Mouse (Mus musculus) embryo, embryonic 9.5 days (tissue): ENCODE results near the gene Commd3.
A peak's percentile ranks its signal among the peaks of the same experiment; 100 is the strongest.

ENCODE experiments used
- DNase-seq: peaks from one replicate; pipeline ENCODE4 v3.0.0-alpha.2; 2017; ENCODE audit errors: extremely low spot score

Commd3 gene

DNA sequence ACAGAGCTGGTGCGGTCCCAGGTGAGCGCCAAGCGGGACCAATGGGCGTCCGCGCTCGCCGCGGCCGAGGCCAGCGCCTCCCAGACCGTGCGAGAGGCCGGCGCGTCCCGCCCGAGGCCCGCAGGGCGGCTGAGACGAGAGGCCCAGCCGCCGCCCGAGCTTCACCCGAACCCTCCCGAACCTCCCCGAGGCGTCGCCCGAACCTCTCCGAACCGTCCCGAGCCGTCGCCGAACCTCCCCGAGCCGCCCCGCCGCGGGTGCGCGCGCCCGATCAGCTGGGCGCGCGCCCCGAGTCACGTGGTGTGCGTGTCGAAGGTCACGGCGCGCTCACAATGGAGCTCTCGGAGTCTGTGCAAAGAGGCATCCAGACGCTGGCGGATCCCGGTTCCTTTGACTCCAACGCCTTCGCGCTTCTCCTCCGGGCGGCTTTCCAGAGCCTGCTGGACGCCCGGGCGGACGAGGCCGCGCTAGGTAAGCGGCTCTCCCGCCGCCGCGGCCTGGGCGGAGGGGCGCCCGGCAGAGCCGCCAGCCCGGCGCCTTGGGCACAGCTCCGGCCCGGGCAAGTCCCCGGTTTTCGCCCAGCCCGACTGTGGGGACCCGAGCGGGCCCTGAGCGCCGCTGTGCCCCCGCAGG, at the start of gene Commd3:
Gene Commd3, plus strand, starts transcription at position 252 of the 633 bp plus-strand sequence.
- DNase-seq = peak; percentile 93

DNA sequence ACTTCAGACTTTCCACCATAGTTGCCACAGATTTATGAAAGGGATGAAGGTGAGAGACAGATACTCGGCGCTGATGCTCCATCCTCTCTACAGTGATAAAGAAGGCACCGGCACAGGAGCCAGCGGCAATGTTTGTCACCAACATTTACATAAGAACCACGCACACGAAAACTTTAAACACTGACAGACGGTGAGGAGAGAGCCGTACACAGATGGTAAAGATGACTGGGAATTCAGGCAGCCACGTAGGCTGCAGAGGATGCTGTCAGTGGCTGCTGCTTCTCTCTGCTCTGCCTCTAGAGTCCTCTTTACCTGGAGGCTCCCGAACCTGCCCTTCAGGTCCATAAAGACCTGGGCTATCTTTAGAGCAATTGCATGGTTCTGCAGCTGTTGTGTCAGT, 49.0 kb upstream of the Commd3 start:
- DNase-seq = no peak

DNA sequence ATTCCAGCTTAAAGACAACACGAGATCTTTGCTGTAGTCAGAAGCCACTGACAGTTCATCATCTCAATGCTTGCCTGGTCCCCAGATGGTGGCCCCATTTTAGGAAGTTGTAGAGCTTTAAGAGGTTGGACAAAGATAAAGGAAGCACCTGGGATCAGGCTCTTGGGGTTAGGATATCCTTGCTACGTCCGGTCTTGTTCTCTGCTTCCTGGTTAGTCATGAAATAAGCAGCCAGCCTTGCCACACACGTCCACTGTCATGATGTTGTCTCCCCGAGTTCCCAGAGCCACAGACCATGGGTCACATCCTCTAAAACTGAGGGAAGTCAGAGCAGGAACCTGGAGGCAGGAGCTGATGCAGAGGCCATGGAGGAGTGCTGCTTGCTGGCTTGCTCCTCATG, 41.6 kb upstream of the Commd3 start:
- no peak for DNase-seq

DNA sequence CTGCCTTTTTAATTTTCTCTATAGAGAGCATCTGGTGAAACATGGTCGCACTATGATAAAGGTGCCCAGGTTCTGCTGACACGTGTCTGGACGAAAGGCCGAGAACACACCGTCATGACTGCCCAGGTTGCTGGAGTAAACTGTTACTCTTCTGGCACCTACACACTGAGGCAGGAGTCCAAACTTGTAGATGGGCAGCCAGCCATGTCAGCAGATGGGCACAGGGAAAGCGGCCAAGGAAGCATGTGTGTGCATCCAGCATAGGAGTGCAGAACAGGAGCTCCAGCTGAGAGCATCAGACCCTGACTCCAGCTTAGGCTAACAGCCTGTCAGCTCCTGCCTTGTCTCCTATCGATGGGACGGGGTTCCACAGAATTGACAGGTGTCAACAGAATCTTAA, 37.1 kb upstream of the Commd3 start:
- DNase-seq = no peak

DNA sequence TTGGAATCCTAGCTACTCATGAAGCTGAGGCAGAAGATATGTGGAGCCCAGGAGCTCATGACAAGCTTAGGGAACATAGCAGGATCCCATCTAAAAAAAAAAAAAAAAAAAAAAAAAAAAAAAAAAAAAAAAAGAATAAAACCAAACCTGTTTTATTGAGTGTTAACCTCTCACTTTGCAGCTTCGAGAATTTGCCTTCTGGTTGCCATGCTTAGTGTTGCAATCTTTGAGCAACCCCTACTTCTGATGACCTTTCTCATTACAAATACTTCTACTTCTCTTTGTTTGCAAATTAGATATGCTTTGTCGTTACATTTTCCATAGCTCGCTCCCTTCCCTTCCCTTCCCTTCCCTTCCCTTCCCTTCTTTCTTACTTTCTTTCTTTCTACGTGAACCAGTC, 23.6 kb upstream of the Commd3 start:
- DNase-seq = no peak

DNA sequence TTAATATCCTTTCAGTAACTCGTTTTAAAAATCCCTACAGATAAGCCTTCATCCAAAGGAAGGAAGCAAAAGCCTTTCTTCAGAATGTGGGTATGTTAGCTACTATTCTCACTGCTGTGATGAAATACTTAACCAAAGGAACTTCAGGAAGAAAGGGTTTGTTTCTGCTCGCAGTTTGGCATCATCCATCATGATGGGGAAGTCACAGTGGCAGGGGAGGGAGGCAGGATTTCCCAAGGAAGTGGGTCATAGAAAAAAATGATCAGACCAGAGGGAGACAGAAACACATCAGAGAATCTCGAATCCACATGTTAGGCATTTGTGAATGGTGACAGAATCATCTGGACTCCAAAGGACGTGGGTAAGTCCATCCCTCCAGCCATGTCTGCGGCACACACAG, 17.4 kb upstream of the Commd3 start:
- no peak for DNase-seq

DNA sequence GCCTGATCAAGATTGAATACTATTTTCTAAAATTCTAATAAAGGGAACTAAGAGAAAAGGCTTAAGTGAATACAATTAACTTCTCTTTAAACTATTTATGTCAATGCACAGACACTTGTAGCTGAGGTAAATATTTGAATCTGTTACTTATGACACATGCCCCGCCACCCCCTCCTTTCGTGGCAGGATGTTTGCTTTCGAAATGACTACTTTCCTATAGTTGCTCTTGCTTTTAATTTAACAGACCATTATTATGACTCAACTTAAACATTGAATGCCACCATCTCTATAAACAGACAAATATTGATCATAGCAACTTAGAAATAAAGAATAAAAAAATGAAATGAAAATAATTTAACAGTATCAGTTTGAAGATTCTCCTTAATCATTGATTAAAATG, 8.2 kb upstream of the Commd3 start:
- DNase-seq = no peak

DNA sequence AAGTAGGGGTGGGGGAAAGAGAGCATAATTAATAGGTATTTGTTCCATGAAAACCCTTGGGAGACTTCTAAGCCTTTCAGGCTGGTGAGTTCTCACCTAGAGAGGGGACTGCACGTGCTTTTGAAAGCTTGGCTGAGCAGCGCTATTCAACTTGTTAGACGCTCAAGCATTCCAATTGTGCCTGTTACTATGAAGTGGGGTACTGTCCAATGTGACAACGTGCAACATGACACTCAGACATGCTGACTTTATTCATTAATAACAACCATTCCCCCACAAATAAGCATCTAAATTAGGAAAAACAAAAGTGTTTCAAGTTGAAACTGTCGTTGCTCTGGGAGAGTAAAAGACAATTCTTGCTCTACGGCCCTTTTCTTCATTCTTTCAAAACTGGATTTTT, 1.1 kb upstream of the Commd3 start:
- peak; percentile 40 for DNase-seq

DNA sequence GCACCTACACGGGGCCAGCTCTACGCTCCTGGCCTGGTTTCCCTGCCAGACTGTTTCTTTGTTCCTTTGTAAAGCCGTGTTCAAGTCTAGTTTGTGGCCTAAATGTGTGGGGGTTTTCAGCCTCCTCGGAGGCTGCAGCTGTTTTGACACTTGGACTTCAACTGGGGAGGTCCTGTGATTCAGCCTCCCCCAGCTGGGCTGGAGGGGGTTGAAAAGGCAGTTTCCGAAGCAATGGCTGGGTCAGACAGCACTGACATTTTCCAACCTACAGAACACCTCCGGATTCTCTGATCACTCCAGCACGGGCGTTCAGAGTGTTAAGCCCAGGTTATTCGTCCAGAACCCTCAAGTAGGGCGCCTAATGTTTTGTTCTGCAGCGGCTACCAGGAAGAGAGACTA, 581 bp downstream of the Commd3 start:
- DNase-seq = no peak

DNA sequence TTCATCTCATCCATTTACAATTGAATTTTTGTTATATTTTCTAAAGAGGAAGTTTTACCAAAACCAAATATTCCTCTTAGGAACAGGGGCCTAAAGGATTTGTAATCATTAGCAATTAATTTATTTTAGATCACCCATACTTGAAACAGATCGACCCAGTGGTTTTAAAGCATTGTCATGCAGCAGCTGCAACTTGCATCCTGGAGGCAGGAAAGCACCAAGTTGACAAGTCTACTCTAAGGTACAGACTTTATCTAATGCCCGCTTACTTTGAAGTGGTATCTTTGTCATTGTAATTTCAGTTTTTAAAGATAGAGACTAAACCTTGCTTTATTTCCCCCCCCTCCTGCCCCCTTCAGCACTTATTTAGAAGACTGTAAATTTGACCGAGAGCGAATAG, 1.6 kb downstream of the Commd3 start:
- DNase-seq = no peak

DNA sequence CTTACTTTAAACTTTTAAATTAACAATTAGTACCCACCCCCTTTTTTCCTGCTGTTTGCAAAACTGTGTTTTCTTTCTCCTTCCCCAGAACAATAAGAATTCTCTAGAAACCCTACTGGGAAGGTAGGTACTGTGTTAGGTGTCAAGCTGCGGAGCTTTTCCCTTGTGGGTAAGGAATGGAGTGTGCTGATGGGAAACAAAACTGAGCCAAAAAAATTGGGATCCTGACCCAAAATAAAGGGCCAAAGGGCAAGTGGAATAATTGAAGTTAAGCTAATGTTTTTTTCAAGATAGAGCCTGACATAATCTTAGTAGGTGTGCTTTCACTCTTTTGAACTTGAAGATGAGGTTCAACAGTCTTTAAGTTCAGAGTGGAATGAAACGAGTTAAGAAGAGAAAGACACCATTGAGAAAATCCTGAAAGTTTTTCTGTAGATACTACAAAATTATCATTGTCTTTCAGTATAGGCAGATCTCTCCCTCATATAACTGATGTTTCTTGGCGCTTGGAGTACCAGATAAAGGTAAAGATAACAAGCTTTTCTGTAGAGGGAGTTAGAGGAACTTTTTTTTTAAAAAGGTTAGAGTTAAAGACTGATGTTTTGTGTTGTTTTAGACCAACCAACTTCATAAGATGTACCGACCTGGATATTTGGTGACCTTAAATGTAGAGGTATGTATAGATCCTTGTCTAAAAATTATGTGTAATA, 2.2 kb downstream of the Commd3 start:
- DNase-seq = no peak

DNA sequence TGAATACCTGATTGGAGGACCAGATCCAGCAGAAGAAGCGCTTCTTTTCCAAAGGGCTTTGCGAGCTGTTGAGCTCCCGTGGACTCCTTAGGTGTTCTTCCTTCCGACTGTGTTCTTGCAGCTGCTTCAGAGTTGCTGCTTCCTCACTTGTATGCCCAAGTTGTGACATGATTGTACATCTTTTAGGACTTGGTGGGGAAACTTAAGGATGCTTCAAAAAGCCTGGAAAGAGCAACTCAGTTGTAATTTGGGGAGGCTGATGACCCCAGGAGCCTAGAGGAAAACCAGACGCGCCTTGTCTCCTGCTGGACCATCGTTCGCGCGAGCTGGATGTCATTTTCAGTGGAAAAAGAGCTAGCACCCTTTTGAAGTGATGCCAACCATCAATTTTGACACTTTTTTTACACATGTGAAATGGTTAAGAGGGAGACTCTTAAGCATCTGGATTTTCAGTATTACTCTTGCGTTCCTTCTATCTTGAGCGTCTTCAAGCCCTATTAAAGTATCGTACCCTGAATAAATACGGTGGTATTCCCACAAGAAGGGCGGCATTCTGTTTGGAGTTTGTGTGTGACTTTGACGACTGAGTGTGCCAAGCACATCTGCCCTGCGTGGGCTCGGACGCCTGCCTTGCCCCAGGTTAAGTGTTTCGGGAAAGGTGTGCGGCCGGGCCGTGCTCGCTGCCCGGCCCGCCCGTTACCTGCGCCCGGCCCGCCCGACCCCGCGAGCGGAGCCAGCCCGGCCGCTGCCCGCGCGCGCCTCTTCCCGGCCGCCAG, 3.7 kb downstream of the Commd3 start:
- DNase-seq = no peak

DNA sequence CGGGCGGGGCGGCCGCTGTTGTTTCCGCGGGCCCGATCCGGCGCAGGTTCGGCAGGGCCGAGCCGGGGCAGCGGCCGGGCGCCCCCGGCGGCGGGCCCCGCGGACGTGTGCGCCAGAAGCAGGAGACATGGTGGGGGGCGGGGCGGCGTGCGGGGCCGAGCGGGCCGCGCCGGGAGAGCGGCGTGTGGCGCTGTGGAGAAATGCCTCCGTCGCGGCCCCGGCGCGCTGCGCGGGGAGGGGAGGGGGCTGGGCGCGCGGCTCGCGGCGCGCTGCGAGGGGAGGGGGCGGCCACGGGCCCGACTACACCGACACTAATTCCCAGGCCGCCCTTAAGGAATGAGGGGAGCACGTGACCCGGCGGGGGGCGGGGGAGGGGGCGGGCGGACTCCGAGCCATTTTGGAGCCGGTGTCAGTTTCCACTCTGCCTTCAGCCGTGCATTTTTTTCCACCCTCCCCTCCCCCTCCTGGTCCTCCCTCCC, 4.3 kb downstream of the Commd3 start:
- peak; percentile 98 for DNase-seq

DNA sequence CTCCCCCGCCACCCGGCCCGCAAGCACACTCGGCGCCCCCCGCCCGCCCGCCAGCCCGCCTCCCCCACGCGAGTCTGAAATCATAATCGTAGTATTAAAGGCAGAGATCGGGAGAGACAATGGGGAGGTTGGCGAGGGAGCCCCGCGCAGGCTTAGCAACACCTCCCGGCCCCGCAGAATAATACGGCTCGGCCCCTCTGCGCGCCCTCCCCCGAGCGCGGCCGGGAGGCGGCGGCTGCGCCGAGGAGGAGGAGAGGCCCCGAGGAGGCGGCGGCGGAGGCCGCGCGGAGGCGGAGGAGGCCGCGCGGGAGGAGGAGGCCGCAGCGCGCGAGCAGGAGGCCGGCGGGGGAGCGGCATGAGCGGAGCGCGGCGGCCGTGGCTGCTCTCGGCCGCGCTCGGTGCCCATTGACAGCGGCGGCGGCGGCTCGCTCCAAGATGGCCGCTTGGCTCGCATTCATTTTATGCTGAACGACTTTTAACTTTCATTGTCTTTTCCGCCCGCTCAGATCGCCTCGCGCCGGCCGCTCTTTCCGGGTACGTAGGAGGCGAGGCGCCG, 4.8 kb downstream of the Commd3 start, which contains the start of gene Bmi1:
Gene Bmi1, plus strand, starts transcription at position 83 of the 556 bp plus-strand sequence.
- peak; percentile 77 for DNase-seq

DNA sequence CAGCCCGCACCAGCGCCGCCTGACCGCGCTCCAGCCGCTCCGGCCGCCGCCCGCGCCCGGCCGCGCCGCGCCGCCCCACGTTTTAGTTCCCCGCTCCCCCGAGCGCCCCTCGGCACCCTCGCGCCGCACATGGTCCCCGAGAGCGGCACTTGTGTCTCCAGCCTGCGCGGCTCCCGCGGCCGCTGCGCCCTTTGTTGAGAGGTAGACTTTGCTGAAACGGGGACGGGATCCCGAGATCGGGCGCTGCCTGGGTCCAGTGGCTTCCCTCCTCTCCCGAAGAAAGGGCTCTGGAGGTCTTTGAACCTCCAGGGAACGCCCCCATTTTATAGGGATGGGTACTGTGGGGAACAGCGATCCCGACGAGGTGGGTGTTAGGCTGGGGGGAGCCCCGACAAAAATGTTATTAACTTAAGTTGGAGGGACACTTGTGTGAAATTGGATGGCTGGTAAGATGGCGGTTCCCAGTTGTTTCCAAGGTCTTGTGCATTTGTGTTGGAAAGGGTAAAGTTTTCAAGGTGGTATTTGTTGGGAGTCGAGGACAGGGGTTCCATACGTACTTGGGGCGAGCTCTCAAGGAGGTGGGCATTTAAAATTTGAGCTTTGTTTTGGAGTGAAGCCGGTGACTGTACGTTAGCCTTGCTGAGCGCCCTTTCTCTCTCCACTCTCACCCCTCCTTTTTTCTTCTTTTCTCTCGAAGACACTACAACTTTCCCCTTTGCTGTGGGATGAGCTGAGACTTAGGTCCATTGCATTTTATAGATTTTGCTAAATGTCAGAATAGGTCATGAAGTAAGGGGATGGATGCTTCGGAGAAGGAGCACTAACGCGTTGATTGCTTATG, 5.7 kb downstream of the Commd3 start:
- peak; percentile 79 for DNase-seq

DNA sequence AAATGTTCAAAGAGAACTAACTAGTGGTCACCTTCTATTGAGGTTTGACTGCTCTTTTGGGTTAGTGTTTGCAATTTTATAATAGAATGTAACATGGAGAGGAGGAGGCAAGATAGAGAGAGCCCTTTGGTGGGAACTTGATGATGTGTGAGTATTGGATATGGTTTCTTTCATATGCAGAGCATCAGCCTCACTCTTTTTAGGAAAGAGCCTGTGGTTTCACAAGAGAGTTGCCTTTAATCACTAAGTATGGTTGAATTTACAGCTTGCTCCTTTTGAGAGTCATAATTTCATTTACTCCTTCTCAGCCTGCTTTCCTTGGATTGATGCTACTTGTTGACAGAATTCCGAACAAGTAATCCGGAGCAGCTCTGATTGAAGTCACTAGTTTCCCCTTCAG, 7.5 kb downstream of the Commd3 start:
- no peak for DNase-seq

DNA sequence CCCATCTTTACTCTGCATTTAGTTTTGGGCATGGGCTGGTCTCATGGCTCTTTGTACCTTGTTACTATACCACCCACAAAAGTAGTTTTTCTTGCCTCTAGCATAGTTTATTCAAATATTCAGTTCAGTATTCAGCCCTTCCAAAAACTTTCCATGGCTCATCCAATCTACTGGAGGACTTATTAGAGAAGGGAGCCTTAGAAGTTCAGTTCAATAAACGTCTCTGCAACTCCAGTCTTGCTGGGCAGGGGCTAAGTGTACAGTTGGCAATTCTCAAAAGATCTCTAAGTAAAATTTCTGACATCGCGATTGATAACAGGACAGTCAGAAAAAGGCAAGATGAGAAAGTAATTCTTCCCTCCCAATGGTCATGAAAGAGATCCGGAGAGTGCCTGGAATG, 8.3 kb downstream of the Commd3 start:
- DNase-seq = no peak

DNA sequence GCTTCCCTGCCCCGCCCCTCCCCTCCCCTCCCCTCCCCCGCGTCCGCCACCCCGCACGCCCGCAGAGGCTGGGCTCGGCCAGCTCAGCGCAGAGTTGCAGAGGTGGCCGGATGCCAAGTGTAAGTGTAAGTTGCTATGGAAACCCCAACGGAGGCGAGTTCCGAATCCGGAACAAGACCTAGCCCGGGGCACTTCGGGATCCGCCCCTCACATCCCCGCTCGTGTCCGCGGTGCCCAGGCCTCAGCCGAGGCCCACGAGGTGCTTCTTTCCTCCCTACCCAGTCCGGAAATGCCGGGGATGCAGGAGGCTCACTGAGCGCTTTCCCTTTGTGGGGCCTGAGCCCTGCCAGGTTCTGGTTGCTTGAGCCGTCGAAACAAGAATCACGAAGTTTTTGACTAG, 8.8 kb downstream of the Commd3 start:
- peak; percentile 67 for DNase-seq

DNA sequence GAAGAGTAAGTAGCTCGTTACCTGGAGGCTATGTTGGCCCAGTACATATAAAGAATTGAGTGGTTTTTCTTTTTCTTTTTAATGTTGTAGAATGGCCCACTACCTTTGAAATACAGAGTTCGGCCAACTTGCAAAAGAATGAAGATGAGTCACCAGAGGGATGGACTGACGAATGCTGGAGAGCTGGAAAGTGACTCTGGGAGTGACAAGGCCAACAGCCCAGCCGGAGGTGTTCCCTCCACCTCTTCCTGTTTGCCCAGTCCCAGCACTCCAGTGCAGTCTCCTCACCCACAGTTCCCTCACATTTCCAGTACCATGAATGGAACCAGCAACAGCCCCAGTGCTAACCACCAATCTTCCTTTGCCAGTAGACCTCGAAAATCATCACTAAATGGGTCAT, 11.9 kb downstream of the Commd3 start:
- DNase-seq = no peak

DNA sequence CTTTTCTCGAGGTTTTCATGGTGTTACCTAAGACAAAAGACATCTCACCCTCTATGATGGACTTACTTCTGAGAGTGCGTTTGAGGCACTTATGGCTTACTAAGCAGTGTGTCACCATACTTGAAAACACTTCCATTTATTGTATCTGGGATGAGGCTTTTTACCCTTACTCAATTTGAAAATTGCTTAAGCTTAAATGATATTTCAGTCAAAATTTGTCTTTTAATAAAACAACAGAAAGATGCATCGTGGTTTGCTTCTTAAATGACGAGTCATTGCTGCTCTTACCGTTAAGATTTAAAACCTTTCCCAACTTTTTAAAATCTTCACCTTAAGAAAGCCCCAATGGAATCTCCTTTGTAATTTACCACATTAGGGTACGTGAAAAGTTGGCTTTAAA, 14.2 kb downstream of the Commd3 start:
- no peak for DNase-seq

DNA sequence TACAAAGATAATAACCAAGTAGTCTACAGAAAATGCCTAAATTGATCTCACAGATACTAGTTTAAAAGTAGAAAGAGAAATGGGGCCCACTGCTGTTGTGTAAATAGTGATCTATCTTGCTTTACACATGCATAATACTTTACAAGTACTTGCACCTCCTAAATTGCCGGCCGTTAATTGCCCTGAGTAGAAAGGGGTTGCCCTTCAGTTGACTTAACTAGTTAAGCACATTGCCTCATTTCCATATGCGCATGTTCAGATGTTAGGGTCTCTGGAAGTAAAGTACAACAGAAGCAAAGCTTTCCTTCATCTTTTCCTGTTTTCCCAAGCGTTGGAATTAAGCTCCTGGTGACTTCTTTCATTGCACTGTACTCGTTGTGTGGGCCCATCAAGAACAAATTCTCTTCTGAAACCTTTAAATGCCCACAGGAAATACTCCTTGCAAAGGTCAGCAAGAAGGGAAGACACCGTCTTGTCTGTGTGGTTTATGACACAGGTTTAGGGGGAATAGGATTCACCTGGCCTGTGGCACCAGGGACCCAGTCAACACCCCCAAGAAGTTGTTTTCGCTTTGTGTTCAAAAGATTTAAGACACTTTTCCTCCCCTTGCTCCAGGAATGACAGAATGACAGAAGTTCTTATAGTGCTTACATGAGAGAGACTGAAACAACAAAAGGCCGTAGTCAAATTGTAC, 14.8 kb downstream of the Commd3 start:
- DNase-seq = no peak
